Mouse (Mus musculus) neural tube, embryonic 11.5 days (tissue): ENCODE results near the gene Klhl28. TPM values are rescaled to one million over a fixed set of nuclear protein-coding genes. Genes with fewer than 3 reads are reported as not detected.

ENCODE experiments used
- ATAC-seq: fragments of 200-750 bp; cut with Nextera tagmentation; 2 replicates; pipeline ENCODE4 v1.8.0; 2017; ENCODE audit warnings: moderate number of reproducible peaks, mild to moderate bottlenecking, moderate TSS enrichment, moderate library complexity; ENCODE audit not compliant: insufficient read depth, low FRiP score, low TSS enrichment
- DNase-seq: peaks from one replicate; pipeline ENCODE4 v3.0.0-alpha.2; 2015; ENCODE audit warnings: low spot score
- H3K27ac ChIP-seq: fragments of 300-500 bp; sonication (generic); 2 replicates; pipeline ENCODE4 v1.5.1; 2014; ENCODE audit warnings: low read depth, mild to moderate bottlenecking, low read length
- H3K27me3 ChIP-seq: fragments of 300-500 bp; sonication (generic); 2 replicates; pipeline ENCODE4 v1.6.1; 2014; ENCODE audit warnings: mild to moderate bottlenecking, low read length, mixed read lengths; ENCODE audit not compliant: control insufficient read depth, insufficient read depth
- H3K36me3 ChIP-seq: fragments of 300-500 bp; sonication (generic); 2 replicates; pipeline ENCODE4 v1.6.1; 2014; ENCODE audit warnings: mild to moderate bottlenecking, low read length, moderate library complexity, mixed read lengths; ENCODE audit not compliant: control insufficient read depth, insufficient read depth
- H3K4me1 ChIP-seq: fragments of 300-500 bp; sonication (generic); 2 replicates; pipeline ENCODE4 v1.6.1; 2014; ENCODE audit warnings: low read length, mixed read lengths; ENCODE audit not compliant: control insufficient read depth, insufficient read depth
- H3K4me2 ChIP-seq: fragments of 300-500 bp; sonication (generic); 2 replicates; pipeline ENCODE4 v1.6.1; 2014; ENCODE audit warnings: low read depth, mild to moderate bottlenecking, moderate library complexity
- H3K4me3 ChIP-seq: fragments of 300-500 bp; sonication (generic); 2 replicates; pipeline ENCODE4 v1.5.1; 2014; ENCODE audit warnings: low read depth, low read length
- H3K9ac ChIP-seq: fragments of 300-500 bp; sonication (generic); 2 replicates; pipeline ENCODE4 v1.6.1; 2014; ENCODE audit warnings: mild to moderate bottlenecking, low read length
- H3K9me3 ChIP-seq: fragments of 300-500 bp; sonication (generic); 2 replicates; pipeline ENCODE4 v1.6.1; 2016; ENCODE audit warnings: low read length; ENCODE audit not compliant: control insufficient read depth
- WGBS: fragments of 180-500 bp; shearing (Covaris S2); extraction: QIAGEN DNeasy Blood & Tissue Kit; methylation state at CpG from one replicate; pipeline ENCODE4 v1.1.7; 2014; 5-methylcytosine and 5-hydroxymethylcytosine counted together
- polyA plus RNA-seq: library from polyadenylated mRNA; unstranded; fragments of >200 nt; fragmentation: Nextera tagmentation; extraction: Ambion mirVana; gene quantifications from 2 replicates; pipeline ENCODE4 v1.2.1, GENCODE M21; 2014

Klhl28 gene
- polyA plus RNA-seq, 1 experiment from 2014 or later, result 20.7 TPM

DNA sequence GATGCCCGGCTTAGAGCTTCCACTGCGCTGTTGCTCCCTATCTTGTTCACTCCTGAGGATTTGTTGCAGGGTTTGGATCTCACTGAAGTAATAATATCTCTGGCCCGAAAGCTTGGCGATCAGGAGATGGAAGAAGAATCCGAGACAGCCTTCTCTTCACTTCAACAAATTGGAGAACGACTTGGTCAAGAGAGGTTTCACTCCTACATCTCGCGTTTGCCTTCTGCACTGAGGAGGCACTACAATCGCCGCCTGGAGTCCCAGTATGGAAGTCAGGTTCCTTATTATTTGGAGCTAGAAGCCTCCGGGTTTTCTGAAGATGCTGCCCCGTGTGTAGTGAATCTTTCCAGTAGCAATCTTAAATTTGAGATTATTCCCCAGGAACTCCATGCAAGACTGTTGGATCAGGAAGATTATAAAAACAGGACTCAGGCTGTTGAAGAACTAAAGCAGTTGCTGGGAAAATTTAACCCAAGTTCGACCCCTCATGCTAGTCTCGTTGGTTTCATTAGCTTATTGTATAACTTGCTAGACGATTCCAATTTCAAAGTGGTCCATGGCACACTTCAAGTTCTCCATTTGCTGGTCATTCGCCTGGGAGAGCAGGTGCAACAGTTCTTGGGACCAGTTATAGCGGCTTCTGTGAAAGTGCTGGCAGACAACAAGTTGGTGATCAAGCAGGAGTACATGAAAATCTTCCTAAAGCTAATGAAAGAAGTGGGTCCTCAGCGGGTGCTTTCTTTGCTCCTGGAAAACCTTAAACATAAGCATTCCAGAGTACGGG is 1.5 kb upstream of the Klhl28 start:
- Histone ChIP-seq H3K27me3 (no peaks in the 10 kb centered on the region), H3K4me3 (peak overlapping the region; percentile 92), H3K9me3 (no peaks in the 10 kb centered on the region), H3K4me2 (peak overlapping the region; percentile 87), H3K4me1 (peaks cover 16% of the 10 kb centered on the region), H3K36me3 (no peaks in the 10 kb centered on the region), H3K9ac (peak overlapping the region; percentile 65), H3K27ac (no peak overlapping the region)
- WGBS, result 6% methylated on average over 19 of the region's 19 CpGs
- DNase-seq, result peak; percentile 10
- no peak for ATAC-seq

DNA sequence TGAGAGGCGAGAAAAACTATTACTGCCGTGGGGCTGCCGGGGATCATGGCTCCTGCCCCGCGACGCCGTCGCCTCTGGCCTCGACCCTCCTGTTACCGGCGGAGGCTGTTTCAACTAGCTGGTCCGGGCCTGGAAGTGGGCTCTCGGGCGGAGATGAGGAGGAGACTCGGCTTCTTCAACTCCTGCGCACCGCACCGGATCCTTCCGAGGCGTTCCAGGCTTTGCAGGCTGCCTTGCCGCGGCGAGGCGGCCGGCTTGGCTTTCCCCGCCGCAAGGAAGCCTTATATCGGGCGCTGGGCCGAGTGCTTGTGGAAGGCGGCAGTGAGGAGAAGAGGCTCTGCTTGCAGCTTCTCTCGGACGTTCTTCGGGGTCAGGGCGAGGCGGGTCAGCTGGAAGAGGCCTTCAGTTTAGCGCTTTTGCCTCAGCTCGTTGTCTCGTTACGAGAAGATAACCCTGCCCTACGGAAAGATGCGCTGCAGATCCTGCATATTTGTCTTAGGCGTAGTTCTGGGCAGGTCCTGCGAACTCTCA is 832 bp upstream of the Klhl28 start:
- under 1% methylated on average over 44 of the region's 44 CpGs for WGBS
- Histone ChIP-seq H3K9me3 (no peaks in the 10 kb centered on the region), H3K4me1 (peaks cover 16% of the 10 kb centered on the region), H3K9ac (peak overlapping the region; percentile 65), H3K4me3 (peak overlapping the region; percentile 92), H3K27ac (peak overlapping the region; percentile 80), H3K36me3 (no peaks in the 10 kb centered on the region), H3K27me3 (no peaks in the 10 kb centered on the region), H3K4me2 (peak overlapping the region; percentile 87)
- peak; percentile 4 for ATAC-seq
- DNase-seq, result no peak

DNA sequence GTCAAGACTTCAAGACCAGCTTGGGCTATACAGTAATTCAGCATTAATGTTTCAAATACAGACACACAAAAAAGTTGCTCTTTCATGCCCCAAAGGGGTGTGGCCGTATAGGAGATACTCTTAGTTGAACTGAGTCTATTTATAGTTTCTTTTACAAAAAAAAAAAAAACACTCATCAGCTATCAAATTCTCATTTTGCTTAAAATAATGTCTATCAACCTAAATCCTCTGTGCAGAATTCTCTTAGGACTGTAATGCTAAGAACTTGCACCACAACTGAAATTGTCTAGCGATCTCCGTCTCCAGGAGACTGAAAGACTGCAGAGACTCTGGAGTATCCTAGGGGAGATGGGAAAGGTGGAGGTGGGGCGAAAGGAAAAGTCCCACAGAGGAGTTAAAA is 774 bp downstream of the Klhl28 start:
- peak overlapping the region; percentile 57 for H3K4me2 ChIP-seq
- no peaks in the 10 kb centered on the region for H3K36me3 ChIP-seq
- WGBS, result 26% methylated on average over 4 of the region's 4 CpGs
- peak overlapping the region; percentile 92 for H3K4me3 ChIP-seq
- H3K27ac ChIP-seq, result no peak overlapping the region
- peak overlapping the region; percentile 1 for H3K9ac ChIP-seq
- H3K4me1 ChIP-seq, result peaks cover 9% of the 10 kb centered on the region
- ATAC-seq (no peak), DNase-seq (no peak)
- H3K27me3 ChIP-seq, result no peaks in the 10 kb centered on the region
- no peaks in the 10 kb centered on the region for H3K9me3 ChIP-seq

- H3K36me3 ChIP-seq, result no peaks in the 10 kb centered on the region
- no peak overlapping the region for H3K4me2 ChIP-seq
- H3K27me3 ChIP-seq, result no peaks in the 10 kb centered on the region
- DNase-seq, result no peak
- no peaks in the 10 kb centered on the region for H3K4me1 ChIP-seq
- ATAC-seq, result no peak
- no peak overlapping the region for H3K27ac ChIP-seq
- WGBS, result 80% methylated on average over 2 of the region's 2 CpGs
- H3K9me3 ChIP-seq, result no peaks in the 10 kb centered on the region
- H3K9ac ChIP-seq, result no peak overlapping the region
- no peak overlapping the region for H3K4me3 ChIP-seq
Measured at GRCm38 (mm10) chr12:64937493-64937892, 27.8 kb downstream of the Klhl28 start.

DNA sequence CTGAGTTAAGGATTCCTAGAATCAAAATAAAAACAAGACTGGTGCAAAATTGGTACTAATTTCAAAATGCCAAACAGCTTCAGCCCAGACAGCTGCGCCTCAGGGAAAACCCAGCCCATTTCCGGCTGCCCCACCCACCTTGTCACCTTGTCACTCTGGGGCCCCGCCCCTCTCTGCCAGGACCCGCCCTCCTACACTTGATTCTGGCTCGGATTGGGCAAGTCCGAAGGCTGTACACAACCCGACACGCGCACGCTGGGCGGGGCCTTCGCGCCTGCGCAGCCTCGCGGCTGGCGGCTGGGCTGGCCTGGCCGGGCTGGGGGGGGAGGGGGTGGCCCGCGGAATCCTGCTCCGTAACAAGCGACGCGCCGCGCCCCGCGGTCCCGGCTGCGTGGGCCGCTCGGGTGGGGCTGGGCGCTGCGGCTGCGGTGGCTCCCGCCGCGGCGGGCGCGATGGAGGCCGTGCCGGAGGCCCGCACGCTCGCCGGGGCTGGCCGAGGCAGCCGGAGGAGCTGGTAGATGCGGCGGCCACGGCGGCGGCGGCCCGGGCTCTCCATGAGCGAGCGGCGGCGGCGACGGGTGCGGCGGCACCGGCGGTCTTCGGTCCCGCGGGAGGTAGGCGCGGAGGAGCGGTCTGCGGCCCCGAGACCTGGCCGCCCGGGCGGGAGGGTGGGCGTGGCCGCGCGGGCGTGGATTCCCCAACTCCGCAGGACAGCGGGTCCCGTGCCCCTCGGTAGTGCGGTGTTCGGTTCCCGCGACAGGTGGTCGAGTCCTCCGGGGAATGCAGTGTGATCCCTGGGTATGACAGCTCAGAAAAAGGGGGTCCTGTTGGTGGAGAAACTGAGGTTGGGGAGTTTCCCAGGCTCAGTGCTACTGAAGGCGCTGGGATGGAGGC is 47.5 kb downstream of the Klhl28 start, which contains the start of gene Gm527:
Gene Gm527 (plus strand): TSS at position 329 of the 894 bp plus-strand sequence.
- DNase-seq (peak; percentile 96), ATAC-seq (peak; percentile 100)
- peak within 1 kb of the TSS; percentile 75 for H3K9ac ChIP-seq
- H3K27ac ChIP-seq, result peak within 1 kb of the TSS; percentile 58; the same call in 1 of the 2 replicates
- no peaks in the 10 kb centered on the region for H3K4me1 ChIP-seq
- H3K27me3 ChIP-seq, result no peaks in the 10 kb centered on the region
- H3K9me3 ChIP-seq, result no peaks in the 10 kb centered on the region
- H3K36me3 ChIP-seq, result no peaks in the 10 kb centered on the region
- peak within 1 kb of the TSS; percentile 81 for H3K4me3 ChIP-seq
- WGBS, result under 1% methylated on average over 39 of the region's 93 CpGs
- peak within 1 kb of the TSS; percentile 81 for H3K4me2 ChIP-seq

DNA sequence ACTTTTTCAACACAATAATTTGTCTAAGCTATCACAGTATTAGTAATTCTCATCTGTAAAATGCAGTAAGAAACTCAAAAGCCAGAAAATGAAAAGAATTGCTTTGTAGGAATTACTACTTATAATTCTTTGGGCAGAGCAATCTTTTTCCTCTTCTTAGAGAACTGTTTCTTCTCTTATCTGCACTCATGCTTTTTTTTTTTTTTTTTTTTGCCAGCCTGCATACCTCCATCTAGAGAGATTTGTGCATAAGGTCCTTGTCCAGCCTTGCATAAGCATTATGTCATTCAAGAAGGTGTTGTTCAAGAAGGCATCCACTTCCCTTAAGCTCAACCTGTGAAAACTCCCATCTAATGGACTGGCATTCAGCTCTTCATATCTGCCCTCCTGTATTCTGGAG is 48.6 kb downstream of the Klhl28 start:
- DNase-seq, result no peak
- no peak for ATAC-seq
- H3K9me3 ChIP-seq, result no peaks in the 10 kb centered on the region
- no peaks in the 10 kb centered on the region for H3K4me1 ChIP-seq
- no peak overlapping the region for H3K4me2 ChIP-seq
- H3K4me3 ChIP-seq, result no peak overlapping the region
- H3K27ac ChIP-seq, result no peak overlapping the region
- no peak overlapping the region for H3K9ac ChIP-seq
- H3K36me3 ChIP-seq, result no peaks in the 10 kb centered on the region
- no peaks in the 10 kb centered on the region for H3K27me3 ChIP-seq

DNA sequence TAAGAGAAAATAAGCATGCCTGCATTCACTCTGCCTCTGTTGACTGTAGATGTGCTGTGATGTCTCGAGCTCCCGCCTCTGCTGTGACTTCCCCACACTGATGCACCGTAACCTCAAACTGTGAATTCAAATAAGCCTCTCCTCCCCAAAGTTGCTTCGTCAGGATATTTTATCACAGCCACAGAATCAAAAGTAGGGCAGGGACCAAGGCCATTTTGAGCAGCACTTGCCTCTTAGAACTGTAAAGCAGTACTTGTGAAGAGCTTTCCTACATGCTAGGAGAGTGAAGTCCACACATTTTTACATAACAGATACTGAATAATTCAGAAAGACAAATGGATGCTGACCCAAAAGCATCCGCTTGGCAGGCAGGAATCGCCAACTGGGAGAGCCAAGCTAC is 52.3 kb downstream of the Klhl28 start:
- DNase-seq (no peak), ATAC-seq (no peak)
- 55% methylated on average over 6 of the region's 6 CpGs for WGBS
- Histone ChIP-seq H3K27me3 (no peaks in the 10 kb centered on the region), H3K9me3 (no peaks in the 10 kb centered on the region), H3K4me3 (no peak overlapping the region), H3K27ac (no peak overlapping the region), H3K36me3 (no peaks in the 10 kb centered on the region), H3K4me1 (no peaks in the 10 kb centered on the region), H3K4me2 (no peak overlapping the region), H3K9ac (no peak overlapping the region)

DNA sequence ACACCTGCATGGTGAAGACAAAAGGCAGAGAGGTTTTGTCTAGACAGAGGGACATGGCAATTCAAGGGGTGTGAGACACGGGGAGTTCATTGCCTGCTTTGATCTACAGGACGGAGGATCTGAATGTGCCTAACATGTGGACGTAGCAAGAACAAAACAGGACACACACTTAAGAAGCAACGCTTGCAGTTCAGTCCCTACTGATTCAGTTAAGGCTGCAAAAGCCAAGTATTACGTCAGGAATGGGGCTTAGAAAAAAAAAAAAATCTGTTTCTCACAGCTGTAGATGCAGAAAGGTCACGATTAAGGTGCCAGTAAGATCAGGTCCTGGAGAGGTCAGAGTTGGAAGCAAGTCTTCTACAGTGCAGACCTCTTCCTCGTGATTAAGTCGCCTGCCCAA is 62.1 kb downstream of the Klhl28 start:
- Histone ChIP-seq H3K4me1 (peaks cover 9% of the 10 kb centered on the region; the same call in 1 of the 2 replicates), H3K4me2 (no peak overlapping the region), H3K9me3 (no peaks in the 10 kb centered on the region), H3K27me3 (no peaks in the 10 kb centered on the region), H3K36me3 (no peaks in the 10 kb centered on the region), H3K27ac (no peak overlapping the region), H3K9ac (no peak overlapping the region), H3K4me3 (no peak overlapping the region)
- ATAC-seq, result no peak; the same call in 1 of the 2 replicates
- DNase-seq, result no peak
- WGBS, result 44% methylated on average over 8 of the region's 8 CpGs
